Mouse (Mus musculus) testis, adult 2 months (tissue): Measurements from ENCODE around the gene Ywhab.

Source experiments
- CTCF ChIP-seq: fragments of 200-500 bp; IDR thresholded peaks from 2 replicates; pipeline ENCODE4 v1.5.1; 2012; ENCODE audit warnings: low read depth, mild to moderate bottlenecking, inconsistent platforms, low read length, moderate library complexity; ENCODE audit not compliant: control insufficient read depth, insufficient read depth, insufficient replicate concordance
- POLR2A ChIP-seq: fragments of 200-500 bp; IDR thresholded peaks from 2 replicates; pipeline ENCODE4 v1.6.1; 2012; ENCODE audit warnings: low read depth, mild to moderate bottlenecking, inconsistent platforms, low read length, moderate library complexity; ENCODE audit not compliant: control insufficient read depth

DNA sequence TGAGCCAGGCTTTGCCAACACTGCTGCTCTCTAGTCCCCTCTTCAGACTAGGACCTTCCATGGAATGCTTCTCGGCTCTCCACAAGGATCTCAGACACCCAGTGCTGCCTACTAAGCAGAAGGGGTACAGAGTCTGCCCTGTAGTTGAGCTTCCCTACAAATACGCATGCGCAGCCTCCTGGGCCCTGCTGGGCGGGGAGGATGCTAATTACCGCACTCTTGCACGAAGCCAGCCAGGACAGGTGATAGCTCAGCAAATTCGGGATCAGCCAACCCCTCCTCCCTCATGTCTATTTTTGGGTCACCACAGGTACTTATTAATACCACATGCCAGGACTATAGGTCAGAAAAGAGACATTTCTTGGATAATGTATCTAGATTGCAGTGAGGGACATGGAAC is 46.8 kb upstream of the Ywhab start:
- TF ChIP-seq CTCF (no peak), POLR2A (no peak)
